Mouse (Mus musculus) bone marrow, adult 2 months (tissue): ENCODE results near the gene Map2k6. TPM values are rescaled to one million over a fixed set of nuclear protein-coding genes. Genes with fewer than 3 reads are reported as not detected.

ENCODE experiments used
- H3K27ac ChIP-seq: fragments of 200-500 bp; 2 replicates; pipeline ENCODE4 v1.5.1; 2012; ENCODE audit warnings: low read depth, mild to moderate bottlenecking, control low read depth, inconsistent platforms, low read length; ENCODE audit not compliant: control insufficient read depth, poor library complexity, insufficient read depth
- H3K4me1 ChIP-seq: fragments of 200-500 bp; 2 replicates; pipeline ENCODE4 v1.6.1; 2011; ENCODE audit warnings: low read length; ENCODE audit not compliant: control insufficient read depth, insufficient read depth
- H3K4me3 ChIP-seq: fragments of 200-500 bp; replicated peaks from 2 replicates; pipeline ENCODE3; 2011; ENCODE audit warnings: mild to moderate bottlenecking, low read depth, low read length, control low read depth; ENCODE audit not compliant: control insufficient read depth
- CTCF ChIP-seq: fragments of 200-500 bp; IDR thresholded peaks from 2 replicates; pipeline ENCODE4 v1.5.1; 2011; ENCODE audit warnings: low read length, control low read depth; ENCODE audit not compliant: control insufficient read depth, insufficient read depth
- POLR2A ChIP-seq: fragments of 200-500 bp; IDR thresholded peaks from 2 replicates; pipeline ENCODE4 v1.6.1; 2011; ENCODE audit warnings: low read depth, mild to moderate bottlenecking, control low read depth, low read length, borderline replicate concordance; ENCODE audit not compliant: control insufficient read depth
- WGBS: fragments of 180-500 bp; shearing (Covaris S2); methylation state at CpG from one replicate; pipeline ENCODE4 v1.1.7; 2018; 5-methylcytosine and 5-hydroxymethylcytosine counted together
- polyA plus RNA-seq: library from polyadenylated mRNA; stranded (reverse); fragments of >200 nt; gene quantifications from 2 replicates; pipeline ENCODE4 v1.2.4, GENCODE M21; 2011; ENCODE audit warnings: low replicate concordance; ENCODE audit not compliant: missing spikeins, insufficient read depth, insufficient read length

Map2k6 gene
- polyA plus RNA-seq, 1 experiment, result 6.0 TPM

- 60% methylated on average over 4 of the region's 4 CpGs for WGBS
- Histone ChIP-seq H3K4me3 (no peak overlapping the region), H3K27ac (no peak overlapping the region), H3K4me1 (peaks cover 5% of the 10 kb centered on the region)
- TF ChIP-seq CTCF (no peak), POLR2A (no peak)
Observed at GRCm38 (mm10) chr11:110450758-110451121, 51.8 kb downstream of the Map2k6 start.

GRCm38 (mm10) chr11:110451590-110451989 is 52.7 kb downstream of the Map2k6 start:
- Histone ChIP-seq H3K4me3 (no peak overlapping the region), H3K4me1 (peaks cover 5% of the 10 kb centered on the region), H3K27ac (no peak overlapping the region)
- TF ChIP-seq CTCF, result no peak
- TF ChIP-seq POLR2A, result no peak
- 68% methylated on average over 7 of the region's 7 CpGs for WGBS

DNA sequence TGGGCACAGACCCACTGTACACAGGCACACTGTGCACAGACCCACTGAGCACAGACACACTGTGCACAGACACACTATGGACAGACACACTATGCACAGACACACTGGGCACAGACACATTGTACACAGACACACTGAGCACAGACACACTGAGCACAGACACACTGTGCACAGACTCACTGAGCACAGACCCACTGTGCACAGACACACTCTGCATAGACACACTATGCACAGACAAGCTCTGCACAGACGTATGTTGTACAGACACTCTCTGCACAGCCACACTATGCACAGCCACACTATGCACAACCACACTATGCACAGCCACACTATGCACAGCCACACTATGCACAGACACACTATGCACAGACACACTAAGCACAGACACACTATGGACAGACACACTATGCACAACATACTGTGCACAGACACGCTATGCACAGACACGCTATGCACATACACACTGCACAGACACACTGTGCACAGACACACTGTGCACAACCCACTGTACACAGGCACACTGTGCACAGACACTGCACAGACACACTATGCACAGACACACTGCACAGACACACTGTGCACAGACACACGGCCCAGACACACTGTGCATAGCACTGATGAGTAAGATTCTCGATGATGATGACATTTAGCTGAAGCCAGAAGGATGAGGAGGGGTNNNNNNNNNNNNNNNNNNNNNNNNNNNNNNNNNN is 54.7 kb downstream of the Map2k6 start:
- H3K4me3 ChIP-seq, result no peak overlapping the region
- WGBS, result 86% methylated on average over 5 of the region's 5 CpGs
- no peak overlapping the region for H3K27ac ChIP-seq
- H3K4me1 ChIP-seq, result peaks cover 3% of the 10 kb centered on the region
- no peak for TF ChIP-seq CTCF
- no peak for TF ChIP-seq POLR2A

GRCm38 (mm10) chr11:110457441-110457912 is 58.6 kb downstream of the Map2k6 start:
- Histone ChIP-seq H3K27ac (no peak overlapping the region), H3K4me3 (no peak overlapping the region), H3K4me1 (peaks cover 3% of the 10 kb centered on the region; the same call in 1 of the 2 replicates)
- TF ChIP-seq POLR2A (no peak), CTCF (no peak)
- 57% methylated on average over 7 of the region's 7 CpGs for WGBS

- 43% methylated on average over 2 of the region's 2 CpGs for WGBS
- Histone ChIP-seq H3K27ac (no peak overlapping the region), H3K4me1 (peaks cover 2% of the 10 kb centered on the region; the same call in 1 of the 2 replicates), H3K4me3 (no peak overlapping the region)
- TF ChIP-seq CTCF, result no peak
- no peak for TF ChIP-seq POLR2A
Observed at GRCm38 (mm10) chr11:110460480-110460879, 61.6 kb downstream of the Map2k6 start.

DNA sequence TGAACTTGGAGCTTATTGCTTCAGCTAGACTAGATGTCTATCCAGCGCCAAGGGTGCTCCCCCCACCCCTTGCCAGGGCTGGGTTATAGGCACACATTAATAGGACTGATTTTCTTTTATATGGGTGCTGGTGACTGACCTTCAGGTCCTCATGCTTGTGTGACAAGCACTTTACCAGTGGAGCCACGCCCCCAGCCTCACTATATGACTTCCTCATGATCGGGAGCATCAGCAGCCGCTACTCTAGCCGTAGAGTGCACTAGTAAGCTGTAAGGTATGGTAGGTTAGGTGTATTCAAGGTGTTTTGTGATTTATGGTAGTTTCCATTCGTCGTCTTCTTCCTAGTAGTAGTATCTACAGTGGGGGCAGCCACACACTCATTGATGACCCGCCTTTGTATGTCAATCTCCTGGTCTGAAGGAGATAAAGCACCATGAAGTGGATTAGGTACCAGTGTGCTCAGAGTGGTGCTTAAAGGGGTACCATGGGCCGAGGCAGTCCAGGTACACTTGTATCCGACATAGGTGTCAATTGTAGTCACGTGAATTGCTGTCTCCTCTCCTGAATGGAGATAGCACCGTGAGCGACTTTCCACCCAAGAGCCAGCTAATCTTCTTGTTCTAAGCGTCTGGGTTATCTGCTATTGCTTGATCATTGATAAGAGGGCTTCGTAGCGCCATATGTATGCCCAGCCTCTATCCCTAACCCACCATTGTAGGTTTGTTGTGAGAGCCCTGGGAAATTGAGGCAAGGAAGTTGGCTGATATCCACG is 62.8 kb downstream of the Map2k6 start:
- WGBS, result 77% methylated on average over 17 of the region's 17 CpGs
- no peak overlapping the region for H3K27ac ChIP-seq
- peaks cover 2% of the 10 kb centered on the region; the same call in 1 of the 2 replicates for H3K4me1 ChIP-seq

GRCm38 (mm10) chr11:110462975-110463578 is 64.2 kb downstream of the Map2k6 start:
- TF ChIP-seq CTCF, result no peak
- no peak for TF ChIP-seq POLR2A
- peaks cover 2% of the 10 kb centered on the region; the same call in 1 of the 2 replicates for H3K4me1 ChIP-seq
- peak overlapping the region; percentile 44 for H3K27ac ChIP-seq
- 58% methylated on average over 8 of the region's 8 CpGs for WGBS
- no peak overlapping the region for H3K4me3 ChIP-seq

More for the DNA sequence above, 62.8 kb downstream of the Map2k6 start:
- TF ChIP-seq CTCF, result no peak
- no peak for TF ChIP-seq POLR2A
- H3K4me3 ChIP-seq, result no peak overlapping the region

- Histone ChIP-seq H3K4me1 (peaks cover 2% of the 10 kb centered on the region; the same call in 1 of the 2 replicates), H3K4me3 (no peak overlapping the region), H3K27ac (peak overlapping the region; percentile 30; the same call in 1 of the 2 replicates)
- TF ChIP-seq CTCF (no peak), POLR2A (no peak)
- 6% methylated on average over 9 of the region's 9 CpGs for WGBS
Observed at GRCm38 (mm10) chr11:110463801-110464200, 64.9 kb downstream of the Map2k6 start.
